Mouse (Mus musculus) kidney, postnatal 25 days (tissue): ENCODE measurements at regions not wholly inside any gene's neighbourhood (a gene's known extent, or its start where the extent isn't known, plus 50 kb on each side); places are given as distances from the start of the nearest gene placed in this dataset.
"Not testable (repeated sequence)": the region's sequence is repeated elsewhere in the genome, so short reads cannot be mapped to it uniquely, and the experiment has no call there.

ENCODE experiments used
- DNase-seq, 2 experiments: peaks; one replicate each; pipeline ENCODE4 v3.0.0; 2021; ENCODE audit warnings: mixed read lengths in 2 of 2

DNA sequence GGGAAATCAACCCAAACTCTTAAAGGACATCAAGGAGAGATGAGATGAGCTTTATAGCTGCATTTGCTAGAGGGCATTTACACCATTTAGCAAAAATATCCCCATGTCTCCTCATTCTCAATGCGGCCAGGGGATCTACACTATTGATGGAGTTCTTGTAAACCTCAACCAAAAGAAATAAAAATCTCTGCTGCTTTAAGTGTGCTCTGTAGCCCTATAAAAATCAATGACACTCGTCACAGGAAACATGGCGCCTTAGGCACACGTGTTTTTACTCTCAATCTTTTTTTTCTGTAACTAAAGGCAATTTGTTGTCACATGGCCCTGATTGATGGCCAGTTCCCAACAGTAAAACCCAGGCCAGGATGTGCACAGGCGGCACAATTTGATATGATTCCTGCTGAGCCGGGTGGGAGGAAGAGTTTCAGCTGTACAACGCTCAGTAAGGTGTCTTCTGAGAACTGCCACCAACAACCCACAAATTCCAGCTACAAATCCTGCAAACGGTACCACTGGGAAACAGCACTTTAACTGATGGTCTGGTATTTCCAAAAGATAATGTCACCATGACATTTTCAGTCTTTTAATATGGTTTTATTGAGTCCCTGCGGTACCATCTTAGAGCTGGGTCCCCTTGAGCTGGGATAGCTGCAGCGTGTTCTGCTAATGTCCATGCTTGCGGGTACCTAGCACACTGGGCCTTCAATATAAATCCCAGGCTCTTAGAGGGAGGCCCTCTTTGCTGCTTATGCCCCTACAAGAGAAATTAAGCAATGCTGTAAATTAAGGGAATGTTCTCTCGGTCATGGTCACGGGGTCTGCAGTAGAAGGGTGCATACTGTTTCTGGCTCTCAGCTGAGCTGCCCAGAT lies 78.8 kb downstream of the Tpbg start:
- no peak for DNase-seq

DNA sequence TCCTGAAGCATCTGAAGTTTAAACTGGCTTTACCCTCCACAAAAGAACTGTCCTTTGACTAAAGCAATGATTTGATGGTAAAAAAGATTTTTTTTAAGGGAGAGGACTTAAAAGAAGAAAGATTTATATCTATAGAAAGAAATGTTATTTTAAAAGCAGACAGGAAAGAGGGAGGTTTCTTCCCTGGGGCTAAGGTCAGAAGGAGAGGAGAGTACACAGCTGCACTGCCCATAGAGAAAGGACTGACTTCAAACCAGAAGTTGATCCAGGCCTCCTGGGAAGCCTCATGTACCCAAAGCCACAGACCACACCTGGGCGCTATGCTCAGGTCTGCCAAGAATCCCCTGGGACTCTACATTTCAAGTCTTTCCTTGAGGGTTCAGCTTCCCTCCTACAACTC lies 83.1 kb downstream of the Tpbg start:
- DNase-seq = no peak

DNA sequence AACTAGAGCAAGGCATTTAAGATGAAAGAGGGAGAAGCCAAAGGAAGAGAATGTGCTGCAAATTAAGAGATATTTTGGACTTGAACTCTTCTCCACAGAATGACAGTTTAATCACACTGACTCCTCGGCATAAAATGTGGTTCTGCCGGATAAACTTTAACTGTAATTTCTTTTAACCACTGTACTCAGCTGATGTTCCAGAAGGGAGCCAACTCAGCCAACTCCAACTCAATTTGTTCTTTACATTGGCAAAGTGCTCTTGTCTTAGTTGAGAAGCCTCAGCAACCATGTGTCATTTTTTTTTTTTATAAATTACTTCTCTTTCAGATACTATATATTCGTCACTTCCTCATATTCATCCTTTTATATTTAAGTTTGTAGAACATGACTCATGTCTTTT lies 90.0 kb downstream of the Tpbg start:
- DNase-seq = no peak

DNA sequence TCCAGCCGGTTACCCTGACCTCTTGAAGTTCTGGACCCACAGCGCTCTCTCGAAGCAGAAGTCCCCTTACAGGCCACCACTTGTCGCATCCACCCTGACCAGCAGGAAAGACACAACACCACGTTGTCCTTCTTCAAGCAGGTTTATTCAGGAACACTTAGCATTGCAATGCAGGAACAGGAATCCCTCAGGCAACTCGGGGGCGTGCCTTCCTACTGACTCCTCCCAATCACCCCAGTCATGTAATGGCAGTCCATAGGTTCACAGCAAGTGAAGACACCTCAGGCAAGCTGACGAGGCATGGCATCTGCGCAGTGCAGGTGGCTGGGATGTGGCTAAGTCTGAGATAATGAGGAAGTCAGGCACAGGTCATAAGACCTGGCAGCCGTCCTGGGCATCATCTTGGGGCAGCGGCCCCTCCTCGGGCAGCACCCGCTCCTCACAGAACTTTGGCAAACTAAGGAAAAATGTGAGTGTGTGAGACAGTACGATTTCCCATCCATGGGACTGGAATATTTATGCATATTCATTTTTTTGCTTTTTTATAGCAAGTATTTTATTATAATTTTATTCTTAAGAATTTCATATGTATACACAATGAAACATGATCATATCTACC lies 101.0 kb downstream of the Tpbg start:
- not testable (repeated sequence) for DNase-seq

DNA sequence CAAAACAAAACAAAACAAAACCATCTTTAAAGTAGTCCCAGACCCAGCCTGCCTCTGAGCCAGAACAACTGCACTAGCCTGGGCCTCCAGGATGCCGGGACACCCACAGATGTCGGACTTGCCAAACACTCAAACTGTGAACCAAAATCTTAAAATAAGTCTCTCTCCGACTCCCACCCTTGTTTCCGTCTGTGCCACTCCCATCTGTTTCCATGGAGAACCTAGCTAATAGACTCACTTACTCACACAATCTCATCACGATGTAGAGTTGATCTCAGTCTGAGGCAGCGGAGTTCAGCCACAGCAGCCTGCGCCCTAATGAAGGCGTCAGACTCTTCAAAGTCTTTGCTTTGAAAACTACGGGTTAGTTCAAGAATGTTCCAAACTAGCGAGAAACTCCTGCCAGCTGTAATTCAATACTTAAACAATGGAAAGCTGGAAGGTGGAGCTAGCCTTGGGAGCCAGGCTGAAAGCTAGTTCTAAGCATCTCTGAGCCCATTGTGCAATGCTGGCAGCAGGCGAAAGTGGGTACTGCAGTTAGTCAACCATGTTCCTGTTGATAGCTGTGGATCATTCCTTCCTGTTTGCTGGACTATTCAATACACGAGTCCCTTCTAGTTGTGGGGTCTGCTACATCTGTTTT lies 106.4 kb downstream of the Tpbg start:
- no peak for DNase-seq

DNA sequence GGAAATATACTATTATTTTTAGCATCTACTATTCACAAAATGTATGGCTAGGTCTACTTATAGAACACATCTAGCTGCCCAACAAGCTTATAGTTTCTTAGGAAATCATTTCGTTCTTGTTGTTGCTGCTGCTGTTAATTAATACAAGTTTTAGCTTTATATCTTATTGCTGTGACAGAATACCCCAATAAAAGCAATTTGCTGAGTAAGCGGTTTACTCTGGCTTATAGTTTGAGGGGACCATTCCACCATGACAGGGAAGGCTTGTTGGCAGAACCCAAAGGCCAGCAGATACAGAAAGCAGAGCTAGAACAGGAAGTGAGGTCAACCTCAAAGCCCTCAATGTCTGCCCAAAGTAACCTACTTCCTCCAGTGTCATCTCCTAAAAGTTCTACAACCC lies 109.6 kb downstream of the Tpbg start:
- no peak for DNase-seq

DNA sequence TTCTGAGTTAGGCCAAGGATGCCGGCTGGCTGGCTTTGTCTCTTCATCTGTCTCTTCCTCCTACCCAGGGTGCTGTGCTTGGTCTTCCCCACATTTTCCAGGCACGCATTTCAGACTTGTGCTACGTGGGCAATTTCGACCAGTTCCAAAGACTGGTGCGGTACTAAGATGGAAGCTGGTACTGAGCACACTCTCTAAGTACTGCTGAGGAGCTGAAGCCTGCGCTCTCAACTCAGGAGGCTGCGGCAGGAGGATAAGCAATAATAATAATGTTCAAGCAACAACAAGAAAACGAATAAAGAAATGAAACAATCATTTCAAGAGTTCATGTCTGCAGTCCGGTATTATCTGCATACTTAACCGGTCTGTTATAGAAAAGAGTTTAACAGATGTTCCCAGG lies 127.9 kb downstream of the Tpbg start:
- DNase-seq = no peak

DNA sequence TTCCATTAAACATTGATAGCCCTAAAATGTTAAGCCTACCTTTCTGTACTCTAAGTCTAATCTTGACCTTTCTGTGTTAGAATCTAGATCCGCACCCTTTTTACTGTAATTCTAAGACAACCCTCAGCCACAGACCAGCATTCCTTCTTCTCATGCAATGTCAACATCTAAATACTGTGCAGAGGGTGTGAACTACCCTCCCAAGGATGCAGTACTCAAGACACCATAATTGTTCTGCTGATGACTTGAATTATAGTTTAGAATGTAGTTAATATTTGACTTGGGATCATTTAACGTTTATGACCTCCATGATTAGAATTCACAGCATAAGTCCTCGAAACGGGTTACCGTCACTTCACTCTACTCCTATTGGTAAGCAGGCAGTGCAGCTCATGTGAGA lies 139.2 kb downstream of the Tpbg start:
- DNase-seq = no peak

DNA sequence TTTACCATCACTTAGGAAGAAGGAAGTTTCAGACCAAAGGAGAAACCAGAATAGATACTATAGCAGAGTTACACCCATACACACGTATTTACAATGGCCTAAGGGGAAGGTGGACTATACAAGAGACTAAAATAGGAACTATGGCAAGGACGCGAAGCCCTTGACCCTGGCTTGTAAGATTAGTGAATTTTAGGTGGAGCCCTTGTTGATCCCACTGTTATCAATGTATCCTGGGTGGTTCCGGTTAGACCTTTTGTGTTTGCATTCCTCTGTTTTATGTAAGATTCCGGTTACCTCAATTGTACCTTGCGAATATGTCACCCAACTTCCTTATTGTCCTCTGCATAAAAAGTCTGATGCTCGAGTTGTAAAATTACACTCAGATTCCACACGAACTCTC lies 141.3 kb downstream of the Tpbg start:
- DNase-seq = not testable (repeated sequence)

DNA sequence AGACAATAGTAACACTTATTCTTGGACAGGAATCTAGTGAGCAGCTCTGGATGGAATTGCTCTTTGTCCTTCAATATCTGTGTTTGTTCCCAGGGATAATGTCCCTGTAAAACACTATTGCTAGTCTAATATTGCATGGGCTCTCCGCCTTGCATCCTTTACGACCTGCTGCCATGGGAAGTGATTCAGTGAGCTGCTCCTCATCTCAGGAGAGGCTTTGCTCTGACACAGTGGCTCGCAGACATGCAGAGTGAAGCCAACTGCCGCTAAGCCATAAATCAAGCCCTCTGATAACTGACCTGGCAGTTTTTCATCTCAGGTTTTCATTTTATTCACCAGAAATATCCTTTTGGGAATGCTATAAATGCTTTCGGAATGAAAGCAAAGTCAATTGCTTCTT lies 143.5 kb downstream of the Tpbg start:
- no peak for DNase-seq

DNA sequence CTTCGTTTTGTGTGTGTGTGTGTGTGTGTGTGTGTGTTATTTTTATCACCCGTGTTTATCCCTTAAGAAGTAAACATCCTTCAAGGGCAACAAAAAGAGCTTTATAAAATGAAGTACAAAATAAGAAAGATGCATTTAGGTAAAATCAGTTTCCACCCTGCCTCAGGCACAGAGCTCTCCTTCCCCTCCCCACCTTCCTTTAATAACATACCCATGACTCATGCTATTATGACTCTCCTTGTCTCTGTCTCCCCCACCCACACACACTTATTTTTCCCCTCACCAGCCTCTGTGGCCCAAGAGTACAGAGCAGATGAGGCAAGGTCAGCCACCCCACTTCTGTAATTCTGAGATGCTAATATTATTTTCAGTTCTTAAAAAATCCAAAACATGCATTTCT lies 144.0 kb downstream of the Tpbg start:
- no peak for DNase-seq

DNA sequence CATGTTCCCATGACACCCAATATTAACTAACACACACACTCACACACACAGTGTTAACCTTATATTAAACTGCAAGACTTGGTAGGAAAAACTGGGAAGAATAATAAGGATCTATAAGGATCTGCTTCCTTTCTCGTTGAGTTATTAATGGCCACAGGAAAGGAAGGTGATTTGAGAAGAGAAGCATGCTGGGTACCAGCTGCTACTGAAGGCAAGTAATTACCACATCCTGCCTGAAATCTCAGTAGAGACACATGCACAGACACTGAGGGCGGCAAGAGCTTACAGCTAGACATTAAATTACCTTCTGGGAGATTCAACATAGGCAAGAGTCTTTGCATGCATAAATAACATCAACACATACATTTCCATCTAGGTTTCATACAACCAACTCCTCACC lies 160.8 kb downstream of the Tpbg start:
- DNase-seq = no peak

DNA sequence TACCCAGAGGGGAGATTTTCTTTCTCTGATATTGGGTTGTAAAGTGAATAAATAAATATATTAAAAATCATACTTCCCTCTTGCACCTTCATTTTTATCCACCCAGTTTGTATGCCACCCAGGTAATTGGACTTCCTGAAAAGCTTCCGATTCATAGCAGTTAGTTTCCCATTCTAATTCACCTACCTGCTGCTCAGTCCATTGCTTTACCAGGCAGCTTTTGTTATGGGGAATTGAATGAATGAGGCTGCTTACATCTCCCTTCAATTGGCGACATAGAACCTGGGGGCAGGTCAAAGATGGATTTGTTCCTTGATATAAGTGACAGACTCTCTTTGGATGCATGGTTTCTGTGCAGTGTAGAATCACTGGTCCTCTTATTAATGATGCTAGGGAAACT lies 169.5 kb downstream of the Tpbg start:
- DNase-seq = no peak

DNA sequence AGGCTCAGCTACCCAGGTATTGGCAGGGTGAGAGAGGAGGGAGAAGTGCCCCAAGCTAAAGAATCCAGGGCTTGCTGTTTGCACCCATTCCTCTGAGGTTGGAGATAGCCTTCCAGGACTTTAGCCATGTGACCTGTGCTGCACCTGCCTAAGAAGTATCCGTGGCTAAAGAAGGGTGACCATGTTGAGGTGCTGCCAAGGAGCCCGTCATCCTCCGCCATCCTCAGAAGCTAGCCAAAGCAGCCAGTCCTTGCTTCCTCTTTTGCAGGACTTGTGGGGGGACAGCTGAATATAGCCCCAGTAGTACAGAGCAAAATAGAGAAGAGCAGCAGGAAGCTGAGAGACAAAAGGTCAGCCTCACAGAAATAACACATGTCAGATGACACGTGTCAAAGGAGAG lies 173.7 kb downstream of the Tpbg start:
- no peak for DNase-seq

DNA sequence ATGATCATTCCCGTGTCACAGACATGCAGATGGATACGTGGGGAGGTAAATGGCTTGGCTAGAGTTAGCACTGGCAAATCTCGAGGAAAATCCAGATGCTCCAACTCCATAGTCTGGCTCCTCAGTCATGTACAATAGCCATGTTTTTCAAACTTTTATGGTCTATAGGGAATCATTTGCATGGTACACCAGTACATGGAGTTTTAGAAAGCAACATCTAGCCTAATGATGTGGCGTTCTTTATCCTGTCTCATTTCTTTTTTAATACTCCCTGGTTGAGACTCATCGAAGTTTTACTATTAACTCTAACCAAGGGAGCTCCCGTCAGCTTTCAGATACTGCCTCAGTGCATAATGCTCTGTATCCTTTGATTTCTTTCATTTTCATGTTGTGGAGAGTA lies 178.0 kb downstream of the Tpbg start:
- no peak for DNase-seq

DNA sequence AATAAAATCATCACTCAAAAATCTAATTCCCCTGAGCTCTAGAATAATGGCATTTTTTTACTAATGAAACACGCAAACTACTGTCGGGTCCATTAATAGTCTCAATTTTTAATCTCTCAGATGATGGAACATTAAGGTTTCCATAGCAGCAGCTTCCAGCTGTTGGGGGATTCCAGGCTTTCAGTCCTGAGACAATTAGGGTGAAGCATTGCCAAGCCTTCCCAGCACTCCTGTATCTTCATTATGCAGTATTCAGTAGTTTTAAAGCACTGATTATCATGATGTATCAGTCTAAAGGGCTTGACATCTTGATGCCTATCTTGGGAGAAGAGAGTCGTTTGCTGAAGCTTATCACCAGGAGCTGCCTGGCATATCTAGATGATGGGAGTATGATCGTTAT lies 178.6 kb downstream of the Tpbg start:
- no peak for DNase-seq

DNA sequence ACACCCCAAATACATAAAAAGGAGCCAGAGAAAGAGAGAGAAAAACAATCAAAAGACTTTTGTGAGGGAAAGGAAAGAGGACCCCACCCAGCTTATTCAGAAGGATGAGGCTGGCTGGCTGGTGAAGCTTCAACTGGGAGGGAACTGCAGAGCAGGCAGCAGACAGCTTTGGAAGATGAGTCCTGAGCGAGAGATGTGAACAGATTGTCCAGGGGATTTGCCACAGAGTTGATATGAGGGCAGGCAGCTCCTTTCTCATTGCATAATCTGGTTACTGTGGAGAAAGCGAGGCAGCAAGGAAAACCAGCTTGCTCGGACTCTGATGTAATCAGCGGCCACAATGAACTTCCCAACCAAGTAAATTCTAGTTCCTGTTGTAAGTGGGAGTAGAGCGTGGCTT lies 188.6 kb downstream of the Tpbg start:
- DNase-seq = no peak

DNA sequence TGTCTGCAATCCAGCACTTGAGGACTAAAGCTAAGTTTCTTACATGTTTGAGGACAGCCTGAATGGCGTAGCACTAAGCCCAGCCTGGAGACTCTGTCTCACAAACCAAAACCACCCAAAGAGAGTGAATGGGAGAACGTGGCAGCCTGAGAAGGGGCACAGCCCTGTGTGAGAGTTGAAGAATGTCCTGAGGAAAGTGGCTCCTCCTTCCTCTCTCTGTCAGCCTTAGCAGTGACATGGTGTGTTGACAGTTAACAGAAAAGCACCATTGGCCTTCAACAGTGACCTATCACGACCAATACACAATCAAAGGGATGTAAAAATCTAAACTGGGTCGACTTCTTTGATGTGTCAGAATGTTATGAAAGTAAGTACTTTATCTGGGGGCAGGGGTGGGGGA lies 201.9 kb downstream of the Tpbg start:
- DNase-seq = no peak

DNA sequence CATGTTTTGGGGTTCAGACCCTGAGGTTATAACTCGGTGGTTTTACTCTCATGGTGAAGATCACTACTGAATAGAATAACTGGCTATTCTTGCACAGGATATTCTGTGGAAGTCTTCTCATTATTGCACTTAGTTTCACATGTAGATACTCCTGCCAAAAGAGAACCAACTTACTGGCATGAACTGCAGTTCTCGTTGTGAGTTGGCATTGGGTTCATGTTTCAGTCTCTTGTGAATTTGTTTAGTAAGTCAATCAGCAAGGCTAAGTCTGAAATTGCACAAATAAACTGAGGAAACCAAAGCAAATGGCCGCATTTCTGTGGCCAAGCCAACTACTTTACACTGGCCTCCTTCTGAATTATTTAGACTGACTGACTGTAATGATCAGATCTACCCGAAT lies 215.9 kb downstream of the Tpbg start:
- DNase-seq = no peak

DNA sequence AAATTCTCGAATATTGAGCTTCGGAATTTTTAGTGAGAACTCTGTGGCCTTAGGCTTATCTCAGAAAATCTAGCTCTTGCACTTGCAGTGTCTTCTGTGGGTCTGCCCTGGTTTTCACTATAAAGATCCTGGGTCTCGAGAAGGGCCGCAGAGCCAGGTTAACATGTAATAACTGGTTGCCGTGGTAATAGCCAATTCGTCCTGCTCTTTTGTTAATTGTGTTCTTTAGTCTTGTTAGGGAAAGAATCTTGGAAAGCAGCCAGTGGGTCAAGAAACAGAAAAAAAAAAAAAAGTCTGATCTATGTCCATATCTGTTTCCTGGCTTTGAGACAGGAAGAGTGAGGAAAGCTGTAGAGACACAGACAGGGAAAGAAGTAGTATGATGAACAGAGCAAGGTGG lies 217.9 kb downstream of the Tpbg start:
- no peak for DNase-seq

DNA sequence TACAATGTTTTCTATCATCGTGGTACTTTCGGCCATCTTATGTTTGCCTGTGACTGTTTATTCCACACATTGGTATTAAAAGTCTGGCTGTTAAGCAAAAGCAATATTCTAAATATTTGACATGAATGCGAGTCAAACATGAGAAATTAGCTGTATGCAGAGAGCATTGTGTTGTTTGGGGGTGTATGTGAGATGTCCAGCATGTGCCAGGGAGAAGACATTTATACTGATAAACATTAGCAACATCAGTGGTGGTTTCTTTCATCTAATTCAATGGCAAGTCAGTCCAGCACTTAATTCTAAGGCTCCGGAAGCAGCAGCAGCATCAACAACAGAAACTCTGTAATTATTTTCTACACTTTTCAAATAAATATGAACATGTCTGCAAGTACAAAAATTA lies 219.1 kb downstream of the Tpbg start:
- DNase-seq = no peak

DNA sequence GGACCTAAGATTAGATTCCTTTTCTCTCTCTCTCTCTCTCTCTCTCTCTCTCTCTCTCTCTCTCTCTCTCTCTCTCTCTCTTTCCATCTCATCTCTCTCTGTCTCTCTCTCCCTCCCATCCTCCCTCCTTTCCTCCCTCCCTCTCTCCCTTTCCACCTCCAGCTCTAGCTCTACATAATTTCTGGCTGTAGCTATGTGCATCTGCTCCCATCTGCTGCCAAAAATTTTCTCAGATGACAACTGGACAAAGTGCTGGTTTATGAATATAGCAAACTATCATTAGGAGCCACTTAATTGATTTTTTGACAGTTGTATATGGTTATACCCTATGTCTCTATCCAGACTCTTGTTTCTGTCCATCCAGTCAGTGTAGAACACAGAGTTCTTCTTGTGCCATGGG lies 237.1 kb downstream of the Tpbg start:
- DNase-seq = no peak

DNA sequence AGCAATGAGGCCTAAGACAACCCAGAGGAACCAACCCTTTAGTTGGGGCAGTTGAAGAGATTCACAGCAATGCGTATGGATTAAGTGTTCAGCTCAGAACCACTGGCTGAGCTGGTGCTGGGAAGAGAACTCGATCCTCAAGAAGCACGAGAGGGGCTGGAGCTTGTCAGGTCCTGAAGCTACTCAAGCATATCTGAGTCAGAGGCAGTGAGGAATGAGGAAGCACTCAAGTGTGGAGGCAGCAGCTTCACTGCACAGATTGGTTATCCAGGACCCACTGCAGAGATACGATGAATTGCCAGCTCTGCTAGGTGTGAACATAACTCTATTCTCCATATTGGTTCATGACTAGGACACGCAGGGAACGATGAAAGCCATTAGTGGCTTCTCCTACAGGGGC lies 239.7 kb downstream of the Tpbg start:
- DNase-seq = no peak

DNA sequence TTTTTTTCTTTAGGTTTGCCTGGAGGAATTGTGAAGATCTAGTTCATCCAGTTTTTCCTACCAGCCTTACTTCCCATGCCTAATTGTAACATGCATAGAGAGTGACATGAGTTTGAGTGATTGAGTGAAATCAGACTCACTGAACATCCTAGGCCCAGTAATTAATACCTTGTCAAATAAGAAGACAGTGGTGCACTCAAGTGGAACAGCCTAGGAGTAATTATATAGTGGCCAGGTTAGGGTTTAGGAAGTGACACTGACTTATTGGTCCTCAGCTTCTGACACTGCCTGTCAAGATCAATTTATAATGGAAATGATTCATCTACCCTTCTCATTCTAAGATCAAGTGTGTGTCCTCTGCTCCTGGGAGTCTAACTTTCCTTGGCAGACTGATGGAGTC lies 250.8 kb downstream of the Tpbg start:
- no peak for DNase-seq
